Mouse (Mus musculus): ENCODE data around the gene Mip. TPM values are rescaled to one million over a fixed set of nuclear protein-coding genes. Genes with fewer than 3 reads are reported as not detected.

Mip gene
- not detected in 2 replicates for polyA plus RNA-seq (2015; fragmentation: Nextera tagmentation; extraction: Ambion mirVana)

- H3K4me1 ChIP-seq (replicated peaks; ENCODE audit: control insufficient read depth, insufficient read depth, low read length), result no peaks in the 10 kb centered on the region
- H3K9ac ChIP-seq (ENCODE audit: low read depth, low read length), result no peak within 1 kb of the TSS
- H3K27me3 ChIP-seq (replicated peaks; ENCODE audit: control insufficient read depth, insufficient read depth, low read length), result no peaks in the 10 kb centered on the region
- TF ChIP-seq CTCF (IDR thresholded peaks at IDR 0.05; ENCODE audit: low read depth), result no peak
- no peak within 1 kb of the TSS for H3K4me2 ChIP-seq (replicated peaks; ENCODE audit: low read depth)
- H3K4me3 ChIP-seq (ENCODE audit: low read depth, low read length), result no peak within 1 kb of the TSS
- H3K9me3 ChIP-seq (ENCODE audit: control insufficient read depth), result no peaks in the 10 kb centered on the region
- H3K27ac ChIP-seq (ENCODE audit: low read depth, low read length), result no peak within 1 kb of the TSS
- 55% methylated on average over 4 of the region's 4 CpGs for WGBS
- no peak for ATAC-seq
- H3K36me3 ChIP-seq (ENCODE audit: control insufficient read depth, insufficient read depth), result no peaks in the 10 kb centered on the region
These were observed at the start of gene Mip for GRCm38 (mm10) chr10:128225538-128225937. Gene Mip (plus strand): TSS chr10:128225838.

- WGBS, result under 1% methylated on average over 17 of the region's 17 CpGs
- Histone ChIP-seq H3K9me3 (ENCODE audit: control insufficient read depth) (no peaks in the 10 kb centered on the region), H3K27ac (ENCODE audit: low read depth, low read length) (peak overlapping the region; percentile 43), H3K4me3 (ENCODE audit: low read depth, low read length) (peak overlapping the region; percentile 50), H3K27me3 (replicated peaks; ENCODE audit: control insufficient read depth, insufficient read depth, low read length) (no peaks in the 10 kb centered on the region), H3K36me3 (ENCODE audit: control insufficient read depth, insufficient read depth) (no peaks in the 10 kb centered on the region), H3K4me2 (replicated peaks; ENCODE audit: low read depth) (peak overlapping the region; percentile 61), H3K4me1 (replicated peaks; ENCODE audit: control insufficient read depth, insufficient read depth, low read length) (peaks cover 4% of the 10 kb centered on the region; the same call in 1 of the 2 replicates), H3K9ac (ENCODE audit: low read depth, low read length) (peak overlapping the region; percentile 41)
- TF ChIP-seq CTCF (IDR thresholded peaks at IDR 0.05; ENCODE audit: low read depth), result no peak
- peak; percentile 72 for ATAC-seq
These were observed 49.5 kb upstream of the Mip start for GRCm38 (mm10) chr10:128175996-128176755.

- no peak for TF ChIP-seq CTCF (IDR thresholded peaks at IDR 0.05; ENCODE audit: low read depth)
- no peaks in the 10 kb centered on the region for H3K36me3 ChIP-seq (ENCODE audit: control insufficient read depth, insufficient read depth)
- no peaks in the 10 kb centered on the region for H3K9me3 ChIP-seq (ENCODE audit: control insufficient read depth)
- H3K4me3 ChIP-seq (ENCODE audit: low read depth, low read length), result no peak overlapping the region
- H3K4me1 ChIP-seq (replicated peaks; ENCODE audit: control insufficient read depth, insufficient read depth, low read length), result peaks cover 4% of the 10 kb centered on the region; the same call in 1 of the 2 replicates
- H3K27ac ChIP-seq (ENCODE audit: low read depth, low read length), result no peak overlapping the region
- WGBS, result 89% methylated on average over 4 of the region's 4 CpGs
- no peak for ATAC-seq
- H3K9ac ChIP-seq (ENCODE audit: low read depth, low read length), result no peak overlapping the region
- no peaks in the 10 kb centered on the region for H3K27me3 ChIP-seq (replicated peaks; ENCODE audit: control insufficient read depth, insufficient read depth, low read length)
- H3K4me2 ChIP-seq (replicated peaks; ENCODE audit: low read depth), result no peak overlapping the region
These were observed 48.3 kb upstream of the Mip start for GRCm38 (mm10) chr10:128177316-128177715.

- peak within 1 kb of the TSS; percentile 70 for H3K27ac ChIP-seq (ENCODE audit: low read depth, low read length)
- no peak for TF ChIP-seq CTCF (IDR thresholded peaks at IDR 0.05; ENCODE audit: low read depth)
- peak within 1 kb of the TSS; percentile 37 for H3K4me3 ChIP-seq (ENCODE audit: low read depth, low read length)
- peak within 1 kb of the TSS; percentile 43 for H3K9ac ChIP-seq (ENCODE audit: low read depth, low read length)
- no peaks in the 10 kb centered on the region for H3K27me3 ChIP-seq (replicated peaks; ENCODE audit: control insufficient read depth, insufficient read depth, low read length)
- 8% methylated on average over 6 of the region's 6 CpGs for WGBS
- H3K36me3 ChIP-seq (ENCODE audit: control insufficient read depth, insufficient read depth), result no peaks in the 10 kb centered on the region
- no peaks in the 10 kb centered on the region for H3K9me3 ChIP-seq (ENCODE audit: control insufficient read depth)
- H3K4me2 ChIP-seq (replicated peaks; ENCODE audit: low read depth), result peak within 1 kb of the TSS; percentile 61
- ATAC-seq, result no peak
- peaks cover 4% of the 10 kb centered on the region; the same call in 1 of the 2 replicates for H3K4me1 ChIP-seq (replicated peaks; ENCODE audit: control insufficient read depth, insufficient read depth, low read length)
These were observed 45.6 kb upstream of the Mip start, which contains the start of gene Rbms2 for GRCm38 (mm10) chr10:128179989-128180388. Gene Rbms2 (minus strand): TSS chr10:128180297.

GRCm38 (mm10) chr10:128184296-128184695 lies 41.3 kb upstream of the Mip start:
- Histone ChIP-seq H3K4me1 (replicated peaks; ENCODE audit: control insufficient read depth, insufficient read depth, low read length) (no peaks in the 10 kb centered on the region), H3K27me3 (replicated peaks; ENCODE audit: control insufficient read depth, insufficient read depth, low read length) (no peaks in the 10 kb centered on the region), H3K27ac (ENCODE audit: low read depth, low read length) (no peak overlapping the region), H3K9me3 (ENCODE audit: control insufficient read depth) (no peaks in the 10 kb centered on the region), H3K4me2 (replicated peaks; ENCODE audit: low read depth) (no peak overlapping the region), H3K36me3 (ENCODE audit: control insufficient read depth, insufficient read depth) (no peaks in the 10 kb centered on the region), H3K9ac (ENCODE audit: low read depth, low read length) (no peak overlapping the region), H3K4me3 (ENCODE audit: low read depth, low read length) (no peak overlapping the region)
- TF ChIP-seq CTCF (IDR thresholded peaks at IDR 0.05; ENCODE audit: low read depth), result no peak
- WGBS, result 87% methylated on average over 2 of the region's 2 CpGs
- no peak for ATAC-seq

- 0 out of 2 replicates have a peak, but pooled peaks have one; percentile 11 for ATAC-seq
- Histone ChIP-seq H3K9me3 (ENCODE audit: control insufficient read depth) (no peaks in the 10 kb centered on the region), H3K27ac (ENCODE audit: low read depth, low read length) (no peak overlapping the region), H3K4me3 (ENCODE audit: low read depth, low read length) (no peak overlapping the region), H3K27me3 (replicated peaks; ENCODE audit: control insufficient read depth, insufficient read depth, low read length) (no peaks in the 10 kb centered on the region), H3K9ac (ENCODE audit: low read depth, low read length) (no peak overlapping the region), H3K4me1 (replicated peaks; ENCODE audit: control insufficient read depth, insufficient read depth, low read length) (no peaks in the 10 kb centered on the region), H3K36me3 (ENCODE audit: control insufficient read depth, insufficient read depth) (no peaks in the 10 kb centered on the region), H3K4me2 (replicated peaks; ENCODE audit: low read depth) (no peak overlapping the region)
- no peak for TF ChIP-seq CTCF (IDR thresholded peaks at IDR 0.05; ENCODE audit: low read depth)
- WGBS, result 71% methylated on average over 6 of the region's 6 CpGs
These were observed 40.2 kb upstream of the Mip start for GRCm38 (mm10) chr10:128185277-128185940.

Data from intestine, postnatal 0 days (tissue).